Mouse (Mus musculus) kidney, embryonic 15.5 days (tissue): ENCODE measurements around the gene Arhgap40. TPM values are rescaled to one million over a fixed set of nuclear protein-coding genes. Genes with fewer than 3 reads are reported as not detected.

Source experiments
- ATAC-seq: fragments of 200-750 bp; cut with Nextera tagmentation; replicated peaks from 2 replicates; pipeline ENCODE4 v1.8.0; 2017; ENCODE audit warnings: moderate TSS enrichment; ENCODE audit not compliant: low FRiP score
- H3K27ac ChIP-seq: fragments of 300-500 bp; sonication (generic); 2 replicates; pipeline ENCODE4 v1.5.1; 2015; ENCODE audit warnings: mild to moderate bottlenecking, inconsistent platforms
- H3K27me3 ChIP-seq: fragments of 300-500 bp; sonication (generic); 2 replicates; pipeline ENCODE4 v1.6.1; 2015; ENCODE audit warnings: inconsistent platforms
- H3K36me3 ChIP-seq: fragments of 300-500 bp; sonication (generic); 2 replicates; pipeline ENCODE4 v1.6.1; 2015; ENCODE audit warnings: inconsistent platforms
- H3K4me1 ChIP-seq: fragments of 300-500 bp; sonication (generic); 2 replicates; pipeline ENCODE4 v1.6.1; 2015; ENCODE audit warnings: inconsistent platforms
- H3K4me2 ChIP-seq: fragments of 300-500 bp; sonication (generic); 2 replicates; pipeline ENCODE4 v1.6.1; 2015; ENCODE audit warnings: moderate library complexity, mild to moderate bottlenecking, inconsistent platforms
- H3K4me3 ChIP-seq: fragments of 300-500 bp; sonication (generic); replicated peaks from 2 replicates; pipeline ENCODE4 v1.5.1; 2015; ENCODE audit warnings: mild to moderate bottlenecking, inconsistent platforms
- H3K9ac ChIP-seq: fragments of 300-500 bp; sonication (generic); 2 replicates; pipeline ENCODE4 v1.6.1; 2015; ENCODE audit warnings: mild to moderate bottlenecking, inconsistent platforms
- H3K9me3 ChIP-seq: fragments of 300-500 bp; sonication (generic); replicated peaks from 2 replicates; pipeline ENCODE4 v1.6.1; 2016; ENCODE audit warnings: inconsistent platforms
- WGBS: fragments of 180-500 bp; shearing (Covaris S2); methylation state at CpG from one replicate; pipeline ENCODE4 v1.1.7; 2015; ENCODE audit warnings: mixed read lengths; 5-methylcytosine and 5-hydroxymethylcytosine counted together
- polyA plus RNA-seq: library from polyadenylated mRNA; unstranded; fragments of >200 nt; fragmentation: Nextera tagmentation; extraction: Ambion mirVana; gene quantifications from 2 replicates; pipeline ENCODE4 v1.2.1, GENCODE M21; 2015

The Arhgap40 gene
- polyA plus RNA-seq, 1 experiment from 2014 or later = 0.27 TPM

DNA sequence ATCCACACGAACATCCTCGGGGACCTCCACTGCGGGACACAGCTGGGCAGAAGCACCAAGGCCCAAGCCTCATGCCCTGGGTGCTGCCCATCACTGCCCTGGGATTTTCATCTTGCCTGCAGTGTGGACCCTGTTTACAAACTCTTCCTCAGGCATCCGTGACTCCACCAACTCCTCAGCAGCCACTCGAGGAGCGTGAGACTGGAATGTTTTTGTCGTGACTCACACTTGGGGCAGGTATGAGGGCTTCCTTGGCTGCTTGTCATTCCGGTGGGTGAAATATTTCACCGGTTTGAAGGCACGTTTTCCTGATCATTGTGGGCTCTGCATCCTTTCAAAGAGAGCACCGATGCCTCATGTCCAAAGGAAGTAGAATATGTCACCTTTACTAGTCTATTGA is 6.5 kb downstream of the Arhgap40 start:
- no peak for ATAC-seq
- H3K4me2 ChIP-seq = no peak overlapping the region
- H3K36me3 ChIP-seq = no peaks in the 10 kb centered on the region
- no peak overlapping the region for H3K4me3 ChIP-seq
- no peaks in the 10 kb centered on the region for H3K9me3 ChIP-seq
- H3K4me1 ChIP-seq = peaks cover 7% of the 10 kb centered on the region
- no peak overlapping the region for H3K9ac ChIP-seq
- no peaks in the 10 kb centered on the region for H3K27me3 ChIP-seq
- no peak overlapping the region for H3K27ac ChIP-seq
- WGBS = 76% methylated on average over 11 of the region's 11 CpGs

DNA sequence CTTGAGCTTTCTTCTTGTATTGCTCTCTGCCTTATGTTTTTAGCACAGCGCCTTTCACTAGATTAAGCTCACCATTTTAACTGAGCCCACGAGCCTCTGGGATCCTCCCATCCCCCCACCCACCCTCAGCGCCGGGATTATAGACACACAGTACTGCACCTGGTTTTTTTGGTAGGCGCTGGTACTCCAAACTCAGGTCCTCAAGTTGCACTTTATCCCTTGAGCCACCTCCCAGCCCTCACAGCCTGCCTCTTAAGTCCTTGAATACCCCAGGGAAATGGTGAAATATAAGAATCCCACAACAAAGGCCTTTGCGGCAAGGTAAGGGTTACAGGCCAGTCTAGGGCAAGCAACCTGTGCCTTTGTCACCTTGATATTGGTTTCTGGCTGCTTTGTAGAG is 7.2 kb downstream of the Arhgap40 start:
- no peak overlapping the region for H3K4me2 ChIP-seq
- H3K9me3 ChIP-seq = no peaks in the 10 kb centered on the region
- H3K4me3 ChIP-seq = no peak overlapping the region
- H3K4me1 ChIP-seq = peaks cover 7% of the 10 kb centered on the region
- no peak overlapping the region for H3K27ac ChIP-seq
- 81% methylated on average over 6 of the region's 6 CpGs for whole genome bisulfite sequencing
- no peaks in the 10 kb centered on the region for H3K36me3 ChIP-seq
- no peaks in the 10 kb centered on the region for H3K27me3 ChIP-seq
- ATAC-seq = no peak
- no peak overlapping the region for H3K9ac ChIP-seq

- Histone ChIP-seq H3K9ac (no peak overlapping the region), H3K27ac (no peak overlapping the region), H3K4me2 (no peak overlapping the region), H3K9me3 (no peaks in the 10 kb centered on the region), H3K27me3 (no peaks in the 10 kb centered on the region), H3K4me1 (no peaks in the 10 kb centered on the region), H3K4me3 (no peak overlapping the region), H3K36me3 (no peaks in the 10 kb centered on the region)
- no peak for ATAC-seq
- WGBS = 70% methylated on average over 8 of the region's 8 CpGs
Observed at GRCm38 (mm10) chr2:158523060-158523459, 10.5 kb downstream of the Arhgap40 start.

GRCm38 (mm10) chr2:158524129-158524860 is 11.7 kb downstream of the Arhgap40 start:
- Histone ChIP-seq H3K9ac (no peak overlapping the region), H3K4me2 (no peak overlapping the region), H3K9me3 (no peaks in the 10 kb centered on the region), H3K4me3 (no peak overlapping the region), H3K36me3 (no peaks in the 10 kb centered on the region), H3K27me3 (no peaks in the 10 kb centered on the region), H3K27ac (no peak overlapping the region), H3K4me1 (no peaks in the 10 kb centered on the region)
- ATAC-seq = no peak
- 77% methylated on average over 16 of the region's 16 CpGs for WGBS

- Histone ChIP-seq H3K9me3 (0 out of 2 replicates have a peak, but pooled peaks cover 3% of the 10 kb centered on the region), H3K36me3 (no peaks in the 10 kb centered on the region), H3K9ac (no peak overlapping the region), H3K27me3 (no peaks in the 10 kb centered on the region), H3K27ac (no peak overlapping the region), H3K4me3 (no peak overlapping the region), H3K4me1 (no peaks in the 10 kb centered on the region), H3K4me2 (no peak overlapping the region)
- ATAC-seq = peak; percentile 58; the same call in 1 of the 2 replicates
- WGBS = 6% methylated on average over 4 of the region's 4 CpGs
Observed at GRCm38 (mm10) chr2:158534090-158534489, 21.5 kb downstream of the Arhgap40 start.

DNA sequence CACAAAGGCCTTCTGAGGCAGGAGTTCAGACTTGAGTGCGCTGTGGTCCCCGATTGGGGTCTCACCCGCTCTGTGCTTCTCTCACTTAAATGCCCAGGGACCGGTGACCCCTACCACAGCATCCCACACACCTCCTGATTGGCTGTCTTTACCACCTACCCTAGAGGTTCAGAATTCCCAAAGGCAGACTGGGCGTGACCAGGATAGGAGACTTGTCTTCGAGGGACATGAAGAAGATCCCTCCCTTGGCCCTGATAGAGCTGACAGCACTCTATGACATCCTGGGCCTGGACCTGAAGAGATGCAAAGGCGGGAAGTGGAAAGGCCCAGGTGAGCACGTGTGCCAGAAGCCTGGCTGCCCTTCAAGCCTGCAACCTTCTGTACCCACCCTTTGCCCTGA is 22.0 kb downstream of the Arhgap40 start:
- Histone ChIP-seq H3K4me3 (no peak overlapping the region), H3K9me3 (0 out of 2 replicates have a peak, but pooled peaks cover 3% of the 10 kb centered on the region), H3K27me3 (no peaks in the 10 kb centered on the region), H3K36me3 (no peaks in the 10 kb centered on the region), H3K4me2 (no peak overlapping the region), H3K27ac (no peak overlapping the region), H3K4me1 (no peaks in the 10 kb centered on the region), H3K9ac (no peak overlapping the region)
- ATAC-seq = no peak
- WGBS = 85% methylated on average over 8 of the region's 8 CpGs

DNA sequence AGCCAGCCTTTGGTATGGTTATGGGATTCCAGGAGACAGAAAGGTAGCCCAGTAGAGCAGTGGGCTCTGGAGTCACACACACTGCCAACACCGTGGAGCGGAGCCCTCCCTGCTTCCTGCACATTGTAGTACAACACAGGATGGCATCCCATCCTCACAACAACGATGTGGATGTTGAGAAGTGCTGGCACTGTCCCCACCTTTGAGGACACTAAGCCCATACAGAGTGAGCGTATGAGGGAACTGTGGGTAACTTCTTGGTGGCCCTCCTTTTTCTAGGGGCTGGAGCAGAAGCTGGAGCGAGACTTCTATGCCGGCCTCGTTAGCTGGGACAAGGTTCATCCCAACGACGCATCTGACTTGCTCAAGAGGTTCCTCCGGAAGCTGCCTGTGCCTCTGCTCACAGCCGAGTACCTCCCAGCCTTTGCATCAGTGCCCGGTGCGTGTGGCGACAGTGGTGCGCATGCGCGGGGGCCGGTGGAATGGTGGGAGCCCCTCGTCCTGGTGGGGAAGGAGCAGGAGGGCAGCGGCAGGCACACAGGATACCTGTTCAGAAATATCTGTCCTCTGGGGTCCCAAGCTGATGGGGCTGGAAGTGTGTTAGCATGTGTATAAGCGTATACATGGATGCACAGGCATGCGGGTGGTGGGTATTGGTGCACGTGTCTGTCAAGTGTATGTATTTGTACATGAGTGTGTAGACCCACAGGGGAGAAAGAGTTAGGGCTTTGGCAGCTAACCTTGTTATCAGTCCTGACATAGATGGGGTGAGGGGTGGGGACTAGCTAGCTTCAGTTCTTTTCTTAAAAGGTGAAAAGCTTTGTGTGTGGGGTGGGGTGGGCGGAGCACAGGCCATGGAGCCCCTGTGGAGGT is 27.1 kb downstream of the Arhgap40 start:
- 57% methylated on average over 24 of the region's 24 CpGs for WGBS
- Histone ChIP-seq H3K27ac (no peak overlapping the region), H3K27me3 (0 out of 2 replicates have a peak, but pooled peaks cover under 1% of the 10 kb centered on the region), H3K4me2 (peak overlapping the region; percentile 47), H3K4me1 (no peaks in the 10 kb centered on the region), H3K9me3 (no peaks in the 10 kb centered on the region), H3K4me3 (no peak overlapping the region), H3K36me3 (no peaks in the 10 kb centered on the region), H3K9ac (no peak overlapping the region)
- ATAC-seq = no peak

DNA sequence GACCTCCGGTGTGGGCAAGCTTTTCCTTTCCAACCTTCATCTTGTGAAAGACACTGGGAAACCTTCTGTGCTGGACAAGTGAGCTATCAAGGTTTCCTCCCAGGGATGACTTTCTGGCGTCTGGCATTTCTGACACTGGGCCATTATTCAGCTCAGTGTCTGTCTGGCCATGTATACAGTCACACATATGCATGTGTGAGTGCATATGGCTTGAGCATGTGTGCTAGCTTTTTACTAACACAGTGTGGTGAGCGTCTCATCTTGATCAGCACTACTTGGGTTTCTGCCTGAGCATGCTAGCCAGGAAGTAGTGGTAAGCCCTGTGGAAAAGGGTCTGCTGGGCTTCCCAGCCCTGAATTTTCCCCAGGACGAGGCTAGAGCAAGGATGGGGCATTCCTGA is 28.7 kb downstream of the Arhgap40 start:
- ATAC-seq = no peak
- Histone ChIP-seq H3K27ac (no peak overlapping the region), H3K4me2 (no peak overlapping the region), H3K4me1 (no peaks in the 10 kb centered on the region; the same call in 1 of the 2 replicates), H3K9me3 (no peaks in the 10 kb centered on the region), H3K36me3 (no peaks in the 10 kb centered on the region), H3K4me3 (no peak overlapping the region), H3K9ac (no peak overlapping the region), H3K27me3 (0 out of 2 replicates have a peak, but pooled peaks cover 2% of the 10 kb centered on the region)
- WGBS = 48% methylated on average over 4 of the region's 4 CpGs

DNA sequence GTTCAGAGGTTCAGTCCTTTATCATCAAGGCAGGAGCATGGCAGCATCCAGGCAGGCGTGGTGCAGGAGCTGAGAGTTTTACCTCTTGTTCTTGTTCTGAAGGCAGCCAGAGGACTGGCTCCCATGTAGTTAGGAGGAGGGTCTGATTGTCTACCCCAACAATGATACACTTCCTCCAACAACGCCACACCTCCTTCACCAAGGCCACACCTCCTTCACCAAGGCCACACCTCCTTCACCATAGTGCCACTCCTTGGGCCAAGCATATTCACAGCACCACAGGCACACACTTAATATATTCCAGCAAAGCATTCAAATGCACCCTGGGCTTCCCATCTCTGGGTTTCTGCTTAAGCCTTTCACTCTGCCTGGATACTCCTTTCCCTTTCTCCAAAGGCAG is 32.7 kb downstream of the Arhgap40 start:
- WGBS = 69% methylated on average over 2 of the region's 2 CpGs
- no peak overlapping the region for H3K4me3 ChIP-seq
- no peak overlapping the region for H3K27ac ChIP-seq
- peaks cover 4% of the 10 kb centered on the region for H3K4me1 ChIP-seq
- H3K4me2 ChIP-seq = no peak overlapping the region
- no peak for ATAC-seq
- no peaks in the 10 kb centered on the region for H3K36me3 ChIP-seq
- no peak overlapping the region for H3K9ac ChIP-seq
- peaks cover 19% of the 10 kb centered on the region for H3K27me3 ChIP-seq
- no peaks in the 10 kb centered on the region for H3K9me3 ChIP-seq

GRCm38 (mm10) chr2:158546751-158547150 is 34.2 kb downstream of the Arhgap40 start:
- H3K9me3 ChIP-seq = no peaks in the 10 kb centered on the region
- H3K27ac ChIP-seq = no peak overlapping the region
- no peaks in the 10 kb centered on the region for H3K36me3 ChIP-seq
- peak; percentile 57 for ATAC-seq
- WGBS = under 1% methylated on average over 17 of the region's 17 CpGs
- peaks cover 34% of the 10 kb centered on the region for H3K27me3 ChIP-seq
- H3K4me1 ChIP-seq = peaks cover 4% of the 10 kb centered on the region
- H3K4me3 ChIP-seq = no peak overlapping the region
- H3K4me2 ChIP-seq = peak overlapping the region; percentile 52
- H3K9ac ChIP-seq = no peak overlapping the region

GRCm38 (mm10) chr2:158550067-158550466 is 37.5 kb downstream of the Arhgap40 start:
- no peak overlapping the region for H3K27ac ChIP-seq
- WGBS = 5% methylated on average over 3 of the region's 3 CpGs
- peaks cover 58% of the 10 kb centered on the region for H3K27me3 ChIP-seq
- H3K36me3 ChIP-seq = no peaks in the 10 kb centered on the region
- peaks cover 12% of the 10 kb centered on the region for H3K4me1 ChIP-seq
- 0 out of 2 replicates have a peak, but pooled peaks have one; percentile 43 for ATAC-seq
- no peaks in the 10 kb centered on the region for H3K9me3 ChIP-seq
- H3K9ac ChIP-seq = no peak overlapping the region
- no peak overlapping the region for H3K4me3 ChIP-seq
- H3K4me2 ChIP-seq = no peak overlapping the region

- Histone ChIP-seq H3K36me3 (no peaks in the 10 kb centered on the region), H3K27me3 (peaks cover 59% of the 10 kb centered on the region), H3K9ac (no peak overlapping the region), H3K4me2 (no peak overlapping the region), H3K4me3 (no peak overlapping the region), H3K27ac (no peak overlapping the region), H3K4me1 (peaks cover 22% of the 10 kb centered on the region), H3K9me3 (no peaks in the 10 kb centered on the region)
- WGBS = 11% methylated on average over 10 of the region's 10 CpGs
- ATAC-seq = no peak
Observed at GRCm38 (mm10) chr2:158554366-158554765, 41.8 kb downstream of the Arhgap40 start.
